Mouse (Mus musculus) yolk sac, embryonic 10.5 days (tissue): ENCODE measurements at regions not wholly inside any gene's neighbourhood (a gene's known extent, or its start where the extent isn't known, plus 50 kb on each side); places are given as distances from the start of the nearest gene placed in this dataset.
A peak's percentile ranks its signal among the peaks of the same experiment; 100 is the strongest.

Experiments used
- DNase-seq: peaks from one replicate; pipeline ENCODE4 v3.0.0-alpha.2; 2017; ENCODE audit warnings: low spot score

- DNase-seq, result no peak
These were observed 938.1 kb downstream of the 4930444P10Rik start for GRCm38 (mm10) chr1:15155046-15155445.

GRCm38 (mm10) chr1:15153952-15154351 lies 939.2 kb downstream of the 4930444P10Rik start:
- DNase-seq, result no peak

- no peak for DNase-seq
These were observed 949.1 kb downstream of the 4930444P10Rik start for GRCm38 (mm10) chr1:15143922-15144591.

GRCm38 (mm10) chr1:15118462-15118861 lies 974.7 kb downstream of the 4930444P10Rik start:
- DNase-seq, result peak; percentile 45

GRCm38 (mm10) chr1:15111420-15111819 lies 981.7 kb downstream of the 4930444P10Rik start:
- no peak for DNase-seq

GRCm38 (mm10) chr1:15070331-15070730 lies 1022.8 kb downstream of the 4930444P10Rik start:
- no peak for DNase-seq

GRCm38 (mm10) chr1:15034047-15034446 lies 1059.1 kb downstream of the 4930444P10Rik start:
- DNase-seq, result peak; percentile 2

- DNase-seq, result no peak
These were observed 1074.7 kb downstream of the 4930444P10Rik start for GRCm38 (mm10) chr1:15018460-15018779.

- DNase-seq, result no peak
These were observed 1075.3 kb downstream of the 4930444P10Rik start for GRCm38 (mm10) chr1:15017689-15018459.

- DNase-seq, result no peak
These were observed 1085.3 kb downstream of the 4930444P10Rik start for GRCm38 (mm10) chr1:15007663-15008344.

GRCm38 (mm10) chr1:14995348-14995747 lies 1097.8 kb downstream of the 4930444P10Rik start:
- DNase-seq, result no peak

- DNase-seq, result no peak
These were observed 1112.9 kb downstream of the 4930444P10Rik start for GRCm38 (mm10) chr1:14980093-14980711.
